Mouse (Mus musculus): Measurements from ENCODE around the gene Tmem72. TPM values are rescaled to one million over a fixed set of nuclear protein-coding genes. Genes with fewer than 3 reads are reported as not detected.

Tmem72 gene
- polyA plus RNA-seq, 1 experiment from 2014 or later: 1.5 TPM

GRCm38 (mm10) chr6:116679563-116680288, 37.0 kb downstream of the Tmem72 start:
- H3K4me1 ChIP-seq: no peaks in the 10 kb centered on the region
- no peak overlapping the region for H3K27ac ChIP-seq (replicated peaks)
- H3K4me3 ChIP-seq (replicated peaks): no peak overlapping the region
- H3K9me3 ChIP-seq (replicated peaks): no peaks in the 10 kb centered on the region
- 81% methylated on average over 5 of the region's 5 CpGs for WGBS
- no peaks in the 10 kb centered on the region for H3K27me3 ChIP-seq (replicated peaks)
- H3K4me2 ChIP-seq: no peak overlapping the region
- no peak for ATAC-seq (ENCODE audit: low FRiP score)
- no peak overlapping the region for H3K9ac ChIP-seq (replicated peaks)
- H3K36me3 ChIP-seq: no peaks in the 10 kb centered on the region

DNA sequence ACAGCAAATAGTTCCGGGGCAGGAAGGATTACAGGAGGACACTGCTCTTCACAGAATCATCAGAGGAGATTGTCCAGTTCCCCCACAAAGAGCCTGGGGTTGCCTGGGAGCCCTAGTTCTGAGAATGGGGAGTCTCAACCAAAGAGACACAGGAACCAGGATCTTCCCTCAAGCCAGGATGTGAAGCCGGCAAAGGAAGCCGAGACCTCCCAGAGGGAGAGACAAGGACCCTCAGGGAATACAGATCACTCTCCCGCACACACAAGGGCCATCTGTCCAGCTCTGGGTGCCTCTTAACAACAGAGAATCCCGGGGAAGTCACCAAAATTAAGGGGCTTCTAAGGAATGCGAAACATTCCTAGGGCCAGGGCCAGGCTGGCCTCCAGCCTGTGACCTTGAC, 39.4 kb downstream of the Tmem72 start:
- ATAC-seq (ENCODE audit: low FRiP score): no peak
- H3K27me3 ChIP-seq (replicated peaks): 0 out of 2 replicates have a peak, but pooled peaks cover 2% of the 10 kb centered on the region
- H3K4me1 ChIP-seq: peaks cover 20% of the 10 kb centered on the region
- no peak overlapping the region for H3K27ac ChIP-seq (replicated peaks)
- H3K9ac ChIP-seq (replicated peaks): no peak overlapping the region
- H3K4me3 ChIP-seq (replicated peaks): no peak overlapping the region
- H3K9me3 ChIP-seq (replicated peaks): no peaks in the 10 kb centered on the region
- H3K4me2 ChIP-seq: no peak overlapping the region
- H3K36me3 ChIP-seq: no peaks in the 10 kb centered on the region
- 71% methylated on average over 6 of the region's 6 CpGs for WGBS

GRCm38 (mm10) chr6:116676355-116676913, 40.3 kb downstream of the Tmem72 start:
- no peak overlapping the region for H3K4me2 ChIP-seq
- H3K4me3 ChIP-seq (replicated peaks): no peak overlapping the region
- H3K27ac ChIP-seq (replicated peaks): no peak overlapping the region
- peaks cover 27% of the 10 kb centered on the region for H3K4me1 ChIP-seq
- 74% methylated on average over 10 of the region's 10 CpGs for WGBS
- H3K36me3 ChIP-seq: no peaks in the 10 kb centered on the region
- H3K9ac ChIP-seq (replicated peaks): no peak overlapping the region
- 0 out of 2 replicates have a peak, but pooled peaks cover 3% of the 10 kb centered on the region for H3K27me3 ChIP-seq (replicated peaks)
- ATAC-seq (ENCODE audit: low FRiP score): no peak
- H3K9me3 ChIP-seq (replicated peaks): no peaks in the 10 kb centered on the region

DNA sequence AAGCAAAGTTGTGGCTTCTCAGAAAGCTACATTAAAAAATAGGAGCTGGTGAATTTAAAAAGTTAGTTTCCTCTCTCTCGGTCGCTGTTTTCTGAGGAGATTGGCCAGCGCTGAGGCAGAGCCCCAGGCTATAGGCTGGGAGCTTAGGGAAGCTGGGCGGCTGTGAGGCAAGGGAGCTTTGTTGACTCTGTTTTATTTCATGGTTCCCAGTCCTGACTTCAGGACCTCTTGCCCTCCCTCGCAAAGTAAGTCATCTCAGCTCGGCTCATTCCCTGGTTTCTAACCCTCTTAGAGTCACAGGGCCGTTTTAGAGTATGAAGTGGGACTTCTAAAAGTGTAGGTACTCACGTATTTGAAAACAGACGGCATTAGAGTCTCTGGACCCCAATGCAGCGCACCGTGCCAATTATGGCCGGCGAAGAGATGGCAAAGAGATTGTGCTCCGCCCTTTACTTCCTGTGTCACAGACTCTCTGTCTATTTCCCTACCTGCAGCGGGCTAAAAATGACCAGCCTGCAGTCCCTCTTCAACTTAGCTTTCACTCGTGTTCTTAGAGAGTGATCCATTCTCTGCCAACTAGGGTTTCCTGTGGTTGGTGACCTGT, 42.3 kb downstream of the Tmem72 start:
- Histone ChIP-seq H3K4me1 (peaks cover 47% of the 10 kb centered on the region), H3K27ac (replicated peaks) (peak overlapping the region; percentile 76), H3K9ac (replicated peaks) (peak overlapping the region; percentile 65), H3K4me2 (peak overlapping the region; percentile 98), H3K9me3 (replicated peaks) (no peaks in the 10 kb centered on the region), H3K4me3 (replicated peaks) (peak overlapping the region; percentile 63), H3K27me3 (replicated peaks) (0 out of 2 replicates have a peak, but pooled peaks cover 3% of the 10 kb centered on the region), H3K36me3 (no peaks in the 10 kb centered on the region)
- ATAC-seq (ENCODE audit: low FRiP score): no peak
- 21% methylated on average over 16 of the region's 16 CpGs for WGBS

DNA sequence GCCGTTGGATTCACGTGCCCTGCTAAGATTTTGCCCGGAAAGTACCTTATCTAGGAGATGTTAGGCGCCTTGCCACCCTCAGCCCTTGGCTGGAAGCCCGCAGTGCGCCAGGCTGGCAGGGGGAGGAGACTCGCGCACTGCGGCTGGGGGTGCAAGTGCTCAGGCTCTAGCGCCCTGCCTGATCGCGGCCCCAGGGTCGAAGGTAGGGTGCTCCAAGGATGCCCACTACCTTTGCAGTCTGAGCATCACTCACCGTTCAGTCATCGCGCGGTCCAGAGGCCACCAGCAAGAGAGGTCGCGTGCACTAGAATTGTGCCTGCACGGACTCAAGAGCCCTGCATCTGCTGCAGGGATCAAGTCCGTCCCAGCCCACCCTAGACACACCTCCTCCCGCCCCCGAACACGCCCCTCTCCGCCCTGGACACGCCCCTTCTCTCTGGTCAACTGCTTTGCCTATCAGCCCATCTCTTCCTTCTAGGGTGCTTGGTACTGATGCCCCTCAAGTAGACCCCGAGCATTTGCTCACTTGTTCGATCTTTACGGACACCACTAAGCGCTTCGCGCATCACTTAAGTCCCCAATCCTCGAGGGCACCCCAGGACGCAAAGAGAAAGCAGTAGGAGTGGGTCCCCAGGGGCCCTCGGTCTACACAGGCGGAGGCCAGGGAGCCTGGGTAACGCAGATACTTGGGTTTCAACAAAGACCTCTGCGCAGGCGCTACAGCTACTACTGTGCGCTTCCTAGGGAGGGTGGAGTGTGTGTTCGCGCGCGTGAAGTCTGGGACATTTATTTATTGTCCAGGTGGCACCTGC, 43.0 kb downstream of the Tmem72 start, which contains the start of gene Rassf4:
Rassf4 (minus strand) TSS at position 482 of the 812 bp plus-strand sequence.
- Histone ChIP-seq H3K4me3 (replicated peaks) (peak within 1 kb of the TSS; percentile 63), H3K27ac (replicated peaks) (peak within 1 kb of the TSS; percentile 76), H3K4me2 (peak within 1 kb of the TSS; percentile 98), H3K9me3 (replicated peaks) (no peaks in the 10 kb centered on the region), H3K36me3 (no peaks in the 10 kb centered on the region), H3K4me1 (peaks cover 49% of the 10 kb centered on the region), H3K9ac (replicated peaks) (peak within 1 kb of the TSS; percentile 65), H3K27me3 (replicated peaks) (0 out of 2 replicates have a peak, but pooled peaks cover 3% of the 10 kb centered on the region)
- under 1% methylated on average over 44 of the region's 44 CpGs for WGBS
- peak; percentile 91 for ATAC-seq (ENCODE audit: low FRiP score)

DNA sequence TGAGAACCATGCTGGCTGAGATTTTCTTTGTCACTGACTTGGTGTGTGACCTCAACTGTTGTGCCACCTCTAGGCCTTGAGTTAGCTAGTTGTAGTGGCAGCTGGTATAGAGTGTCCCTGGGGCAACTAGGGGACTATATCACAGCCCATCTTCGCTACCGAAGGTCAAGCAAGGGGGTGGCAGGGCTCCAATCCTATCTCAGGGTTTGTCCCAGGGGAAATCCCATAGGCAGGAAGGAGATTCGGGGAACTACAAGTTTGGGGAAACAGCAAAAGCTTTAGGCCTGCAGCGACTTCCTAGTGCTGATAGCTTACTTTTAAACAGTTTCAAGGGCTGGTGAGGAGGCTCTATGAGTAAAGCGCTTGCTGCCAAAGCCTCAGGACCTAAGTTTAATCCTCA, 44.4 kb downstream of the Tmem72 start:
- 58% methylated on average over 5 of the region's 5 CpGs for WGBS
- peak overlapping the region; percentile 63; the same call in 1 of the 2 replicates for H3K4me3 ChIP-seq (replicated peaks)

GRCm38 (mm10) chr6:116671768-116672167, 44.9 kb downstream of the Tmem72 start:
- Histone ChIP-seq H3K4me2 (peak overlapping the region; percentile 98), H3K9me3 (replicated peaks) (no peaks in the 10 kb centered on the region), H3K27ac (replicated peaks) (no peak overlapping the region), H3K4me3 (replicated peaks) (no peak overlapping the region), H3K9ac (replicated peaks) (no peak overlapping the region), H3K4me1 (peaks cover 51% of the 10 kb centered on the region), H3K36me3 (no peaks in the 10 kb centered on the region), H3K27me3 (replicated peaks) (0 out of 2 replicates have a peak, but pooled peaks cover 3% of the 10 kb centered on the region)
- 69% methylated on average over 4 of the region's 4 CpGs for WGBS
- no peak for ATAC-seq (ENCODE audit: low FRiP score)

More for the DNA sequence above, 44.4 kb downstream of the Tmem72 start:
- 0 out of 2 replicates have a peak, but pooled peaks cover 3% of the 10 kb centered on the region for H3K27me3 ChIP-seq (replicated peaks)
- 0 out of 2 replicates have a peak overlapping the region, but pooled peaks have one; percentile 65 for H3K9ac ChIP-seq (replicated peaks)
- no peak for ATAC-seq (ENCODE audit: low FRiP score)
- H3K36me3 ChIP-seq: no peaks in the 10 kb centered on the region
- H3K4me2 ChIP-seq: peak overlapping the region; percentile 98
- no peak overlapping the region; the same call in 1 of the 2 replicates for H3K27ac ChIP-seq (replicated peaks)
- peaks cover 51% of the 10 kb centered on the region for H3K4me1 ChIP-seq
- H3K9me3 ChIP-seq (replicated peaks): no peaks in the 10 kb centered on the region

DNA sequence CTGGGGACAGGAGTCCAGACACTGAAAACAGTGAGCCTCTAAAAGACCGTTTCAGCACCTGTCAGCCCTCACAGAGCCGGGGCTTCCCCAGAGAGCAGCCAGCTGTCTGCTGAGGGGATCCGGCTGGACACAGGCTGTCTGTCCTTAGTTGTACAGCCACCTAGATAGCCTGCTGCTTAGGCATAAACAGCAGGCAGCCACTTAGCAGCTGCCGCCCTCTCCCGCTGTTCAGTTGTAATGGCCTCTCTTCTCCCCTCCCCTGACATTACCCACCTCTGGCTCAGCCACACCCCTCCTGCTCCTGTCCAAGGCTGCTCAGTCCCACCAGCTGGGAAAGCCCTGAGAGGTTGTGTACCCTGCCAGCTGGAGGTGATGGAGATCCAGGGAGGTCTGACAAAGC, 45.7 kb downstream of the Tmem72 start:
- WGBS: 8% methylated on average over 5 of the region's 5 CpGs
- Histone ChIP-seq H3K27me3 (replicated peaks) (0 out of 2 replicates have a peak, but pooled peaks cover 3% of the 10 kb centered on the region), H3K4me2 (peak overlapping the region; percentile 98), H3K9ac (replicated peaks) (0 out of 2 replicates have a peak overlapping the region, but pooled peaks have one; percentile 30), H3K9me3 (replicated peaks) (no peaks in the 10 kb centered on the region), H3K4me1 (peaks cover 51% of the 10 kb centered on the region), H3K36me3 (no peaks in the 10 kb centered on the region), H3K4me3 (replicated peaks) (0 out of 2 replicates have a peak overlapping the region, but pooled peaks have one; percentile 10), H3K27ac (replicated peaks) (no peak overlapping the region)
- no peak for ATAC-seq (ENCODE audit: low FRiP score)

DNA sequence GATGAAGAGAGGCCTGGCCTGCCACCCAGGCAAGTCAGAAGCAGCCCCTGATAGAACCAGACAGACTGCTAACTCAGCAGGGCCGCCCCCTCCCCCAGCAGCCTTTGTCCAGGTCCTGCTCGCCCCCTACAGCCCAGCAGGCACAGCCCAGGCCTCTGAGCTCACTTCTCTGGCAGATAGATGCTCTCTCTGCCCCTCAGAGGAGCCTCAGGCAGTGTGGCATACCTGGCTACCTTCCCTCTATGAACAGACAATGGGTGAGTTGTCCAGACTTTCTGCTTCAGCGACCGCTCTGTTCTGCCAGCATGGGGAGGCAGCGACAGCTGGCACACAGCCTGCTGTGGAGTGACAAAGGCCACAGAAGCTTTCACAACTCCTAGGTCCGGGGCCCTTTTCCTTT, 46.6 kb downstream of the Tmem72 start:
- WGBS: 21% methylated on average over 6 of the region's 6 CpGs
- H3K27ac ChIP-seq (replicated peaks): peak overlapping the region; percentile 41; the same call in 1 of the 2 replicates
- H3K4me3 ChIP-seq (replicated peaks): no peak overlapping the region
- no peak for ATAC-seq (ENCODE audit: low FRiP score)
- peak overlapping the region; percentile 98 for H3K4me2 ChIP-seq
- H3K4me1 ChIP-seq: peaks cover 51% of the 10 kb centered on the region
- H3K9ac ChIP-seq (replicated peaks): no peak overlapping the region
- no peaks in the 10 kb centered on the region for H3K36me3 ChIP-seq
- no peaks in the 10 kb centered on the region for H3K9me3 ChIP-seq (replicated peaks)
- 0 out of 2 replicates have a peak, but pooled peaks cover 3% of the 10 kb centered on the region for H3K27me3 ChIP-seq (replicated peaks)

GRCm38 (mm10) chr6:116668682-116669470, 47.8 kb downstream of the Tmem72 start:
- no peak for ATAC-seq (ENCODE audit: low FRiP score)
- Histone ChIP-seq H3K9ac (replicated peaks) (no peak overlapping the region), H3K4me3 (replicated peaks) (no peak overlapping the region), H3K27ac (replicated peaks) (no peak overlapping the region), H3K4me1 (peaks cover 43% of the 10 kb centered on the region), H3K27me3 (replicated peaks) (0 out of 2 replicates have a peak, but pooled peaks cover 3% of the 10 kb centered on the region), H3K9me3 (replicated peaks) (no peaks in the 10 kb centered on the region), H3K4me2 (no peak overlapping the region), H3K36me3 (no peaks in the 10 kb centered on the region)
- WGBS: 29% methylated on average over 11 of the region's 11 CpGs

All from neural tube, embryonic 15.5 days (tissue).